Mouse (Mus musculus) kidney, adult 2 months (tissue): Measurements from ENCODE around the gene Xkr8.

Experiments used
- CTCF ChIP-seq: fragments of 200-500 bp; conservative IDR thresholded peaks from 2 replicates; pipeline ENCODE4 v1.5.1; 2011; ENCODE audit warnings: low read depth, mild to moderate bottlenecking, control low read depth, low read length, moderate library complexity, mixed read lengths; ENCODE audit not compliant: insufficient read depth, insufficient read length
- POLR2A ChIP-seq: fragments of 200-500 bp; IDR thresholded peaks from one replicate; pipeline ENCODE4 v1.6.1; 2011; ENCODE audit warnings: low read depth, low read length, control low read depth

DNA sequence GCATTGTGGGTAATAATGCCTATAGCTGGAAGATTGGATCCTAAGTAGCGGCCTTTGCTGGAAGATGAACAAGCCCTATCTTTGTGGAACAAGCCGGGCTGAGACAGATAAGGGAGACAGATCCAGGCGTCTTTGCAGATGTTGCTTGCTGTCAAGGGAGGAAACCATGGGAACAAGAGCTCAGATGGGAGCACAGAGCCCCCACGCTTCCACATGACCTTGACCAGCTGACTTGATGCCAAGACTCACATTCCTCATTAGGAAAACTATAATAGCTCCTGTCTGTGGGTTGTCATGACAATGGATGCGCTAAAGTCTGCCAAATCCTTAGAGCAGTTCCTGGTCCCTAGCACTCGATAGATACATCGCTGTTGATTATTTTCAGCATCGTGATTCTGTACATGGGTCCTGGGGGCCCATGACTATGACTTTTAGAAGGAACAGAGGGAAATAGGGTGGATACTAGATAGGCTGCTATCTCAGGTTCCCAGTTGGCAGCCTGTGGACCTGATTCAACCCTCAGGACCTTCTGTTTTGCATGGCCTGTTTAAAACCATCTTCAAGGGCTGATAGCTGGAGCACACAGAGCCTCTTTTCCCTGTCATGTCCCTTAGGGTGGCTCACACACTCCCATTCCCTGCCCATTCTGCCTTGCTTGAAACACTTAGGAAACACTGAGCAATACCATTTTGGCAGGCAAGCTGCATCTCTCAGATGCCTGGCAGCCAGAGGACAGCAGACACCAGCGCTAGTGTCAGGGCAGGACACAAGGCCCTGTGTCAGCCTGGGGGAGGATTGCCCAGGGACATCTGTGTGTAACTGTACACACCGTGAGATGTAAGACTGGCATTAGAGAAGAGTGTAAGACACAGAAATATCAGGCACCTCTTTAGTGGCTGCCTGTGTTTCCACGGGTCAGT lies 11.9 kb upstream of the Xkr8 start:
- no peak for TF ChIP-seq CTCF
- no peak for TF ChIP-seq POLR2A
